Mouse (Mus musculus) liver, embryonic 14.5 days (tissue): ENCODE measurements at regions not wholly inside any gene's neighbourhood (a gene's known extent, or its start where the extent isn't known, plus 50 kb on each side); places are given as distances from the start of the nearest gene placed in this dataset.

ENCODE experiments used
- CTCF ChIP-seq: IDR thresholded peaks from 2 replicates; pipeline ENCODE4 v1.5.1; 2016; ENCODE audit warnings: antibody characterized with exemption, low read depth, control low read depth
- EP300 ChIP-seq: IDR thresholded peaks from 2 replicates; pipeline ENCODE4 v1.6.1; 2016; ENCODE audit warnings: antibody characterized with exemption, low read depth

DNA sequence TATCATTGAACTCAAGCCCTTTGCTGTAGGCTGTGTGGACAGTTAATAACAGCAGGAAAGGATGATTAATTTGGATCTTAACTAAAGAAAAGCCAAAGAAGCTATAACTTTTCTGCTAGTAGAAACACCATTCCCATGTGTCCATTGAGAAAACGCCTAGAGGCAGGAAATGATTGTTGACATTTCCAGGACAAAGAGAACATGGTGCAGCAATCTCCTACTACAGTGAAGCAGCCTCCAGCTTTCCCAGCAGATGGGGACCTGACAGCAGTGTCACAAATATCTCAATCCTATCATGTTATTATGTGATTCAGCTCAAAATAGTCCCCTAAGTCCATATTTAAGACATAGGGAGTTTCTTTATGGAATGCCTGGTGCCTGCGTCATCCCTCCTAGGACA, 334.1 kb upstream of the Igfbp3 start:
- TF ChIP-seq CTCF (no peak), EP300 (no peak)
